Mouse (Mus musculus) midbrain, embryonic 12.5 days (tissue): ENCODE data around the gene Cib4. TPM values are rescaled to one million over a fixed set of nuclear protein-coding genes. Genes with fewer than 3 reads are reported as not detected.

Source experiments
- ATAC-seq: fragments of 200-750 bp; cut with Nextera tagmentation; 2 replicates; pipeline ENCODE4 v1.8.0; 2017; ENCODE audit warnings: low read depth, moderate TSS enrichment, moderate library complexity; ENCODE audit not compliant: low FRiP score
- H3K27ac ChIP-seq: fragments of 300-500 bp; sonication (generic); replicated peaks from 2 replicates; pipeline ENCODE4 v1.5.1; 2016; ENCODE audit warnings: mild to moderate bottlenecking
- H3K27me3 ChIP-seq: fragments of 300-500 bp; sonication (generic); 2 replicates; pipeline ENCODE4 v1.6.1; 2016; ENCODE audit warnings: mild to moderate bottlenecking
- H3K36me3 ChIP-seq: fragments of 300-500 bp; sonication (generic); 2 replicates; pipeline ENCODE4 v1.6.1; 2016
- H3K4me1 ChIP-seq: fragments of 300-500 bp; sonication (generic); 2 replicates; pipeline ENCODE4 v1.6.1; 2016
- H3K4me2 ChIP-seq: fragments of 300-500 bp; sonication (generic); replicated peaks from 2 replicates; pipeline ENCODE4 v1.6.1; 2016; ENCODE audit warnings: mild to moderate bottlenecking, moderate library complexity
- H3K4me3 ChIP-seq: fragments of 300-500 bp; sonication (generic); 2 replicates; pipeline ENCODE4 v1.5.1; 2016; ENCODE audit warnings: mild to moderate bottlenecking
- H3K9ac ChIP-seq: fragments of 300-500 bp; sonication (generic); replicated peaks from 2 replicates; pipeline ENCODE4 v1.6.1; 2016; ENCODE audit warnings: mild to moderate bottlenecking, moderate library complexity
- H3K9me3 ChIP-seq: fragments of 300-500 bp; sonication (generic); 2 replicates; pipeline ENCODE4 v1.6.1; 2016; ENCODE audit warnings: mild to moderate bottlenecking
- WGBS: fragments of 180-500 bp; shearing (Covaris S2); methylation state at CpG from one replicate; pipeline ENCODE4 v1.1.7; 2016; 5-methylcytosine and 5-hydroxymethylcytosine counted together
- polyA plus RNA-seq: library from polyadenylated mRNA; unstranded; fragments of >200 nt; fragmentation: Nextera tagmentation; extraction: Ambion mirVana; gene quantifications from 2 replicates; pipeline ENCODE4 v1.2.1, GENCODE M21; 2016

Cib4 gene
- polyA plus RNA-seq, 1 experiment from 2014 or later = not detected

DNA sequence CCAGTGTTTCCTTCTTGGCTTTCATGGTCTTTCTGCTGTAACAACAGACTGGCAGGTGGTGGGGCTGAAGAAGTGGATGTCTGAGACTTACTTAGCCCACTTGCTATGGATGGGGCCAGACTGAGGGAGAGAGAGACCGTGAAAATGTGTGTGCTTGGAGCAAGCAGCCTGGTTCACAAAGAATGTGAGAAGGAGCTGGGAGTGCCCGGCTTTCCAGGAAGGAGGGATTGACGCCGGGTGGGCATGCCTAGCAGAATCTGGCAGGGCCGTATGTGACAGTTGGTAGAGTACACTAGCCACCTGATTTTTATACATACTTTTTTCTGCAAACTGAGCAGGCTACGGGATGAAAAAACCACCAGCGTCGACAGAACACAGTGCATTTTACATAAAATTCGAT is 79.3 kb downstream of the Cib4 start:
- Histone ChIP-seq H3K27ac (no peak overlapping the region), H3K4me2 (peak overlapping the region; percentile 55), H3K4me1 (peaks cover 22% of the 10 kb centered on the region), H3K36me3 (no peaks in the 10 kb centered on the region), H3K4me3 (peak overlapping the region; percentile 38), H3K9me3 (no peaks in the 10 kb centered on the region), H3K9ac (peak overlapping the region; percentile 37; the same call in 1 of the 2 replicates), H3K27me3 (peaks cover 42% of the 10 kb centered on the region)
- ATAC-seq = no peak
- WGBS = 36% methylated on average over 9 of the region's 9 CpGs

DNA sequence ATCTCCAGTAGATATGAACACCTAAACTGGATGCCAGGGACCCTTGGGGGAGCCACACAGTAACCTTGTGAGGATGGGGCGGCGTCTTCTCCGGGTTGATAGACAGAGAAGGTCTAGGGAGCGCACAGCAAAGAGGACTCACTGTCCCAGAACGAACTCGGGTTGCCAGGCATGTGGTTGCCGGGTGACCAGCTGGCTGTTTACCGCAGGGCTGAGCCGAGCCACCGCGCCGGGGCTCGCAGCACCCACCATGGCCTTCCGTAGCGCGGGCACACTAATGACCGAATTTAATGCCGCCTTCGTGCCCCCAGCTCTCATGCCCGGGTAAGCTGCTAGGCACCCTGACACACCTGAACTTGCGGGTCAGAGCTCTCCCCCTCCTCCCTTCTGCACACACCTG is 79.8 kb downstream of the Cib4 start, which contains the start of gene 1700001C02Rik:
Gene 1700001C02Rik (plus strand): TSS at position 187 of the 400 bp plus-strand sequence.
- Histone ChIP-seq H3K36me3 (no peaks in the 10 kb centered on the region), H3K4me1 (peaks cover 22% of the 10 kb centered on the region), H3K27ac (no peak within 1 kb of the TSS), H3K4me3 (peak within 1 kb of the TSS; percentile 38), H3K9ac (peak within 1 kb of the TSS; percentile 37; the same call in 1 of the 2 replicates), H3K9me3 (no peaks in the 10 kb centered on the region), H3K27me3 (peaks cover 43% of the 10 kb centered on the region), H3K4me2 (peak within 1 kb of the TSS; percentile 55)
- WGBS = 10% methylated on average over 21 of the region's 21 CpGs
- ATAC-seq = no peak

DNA sequence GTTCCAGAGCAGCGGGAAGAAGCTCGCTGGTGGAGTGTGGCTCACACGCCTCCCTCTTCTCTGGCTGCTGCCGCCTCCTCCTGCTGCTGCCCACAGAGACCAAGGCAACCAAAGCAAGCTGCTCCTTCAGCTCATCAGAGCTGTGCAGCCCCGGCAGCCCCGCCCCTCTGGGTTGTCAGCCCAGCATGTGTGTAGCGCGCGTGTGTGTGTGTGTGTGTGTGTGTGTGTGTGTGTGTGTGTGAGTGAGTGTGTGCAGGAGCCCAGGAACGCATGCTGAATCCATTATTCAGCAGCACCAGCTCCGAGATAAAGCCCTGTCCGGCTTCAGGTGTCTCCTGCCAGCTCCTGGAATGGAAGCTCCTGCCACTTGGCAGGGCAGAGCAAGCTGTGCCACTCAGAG is 83.8 kb downstream of the Cib4 start, which contains the start of gene Otof:
Gene Otof (minus strand): TSS at position 112 of the 400 bp plus-strand sequence.
- ATAC-seq = peak; percentile 63; the same call in 1 of the 2 replicates
- no peak within 1 kb of the TSS for H3K27ac ChIP-seq
- peaks cover 41% of the 10 kb centered on the region for H3K27me3 ChIP-seq
- WGBS = 30% methylated on average over 11 of the region's 12 CpGs
- peak within 1 kb of the TSS; percentile 19 for H3K4me2 ChIP-seq
- H3K36me3 ChIP-seq = no peaks in the 10 kb centered on the region
- peaks cover 19% of the 10 kb centered on the region for H3K4me1 ChIP-seq
- no peaks in the 10 kb centered on the region for H3K9me3 ChIP-seq
- peak within 1 kb of the TSS; percentile 31; the same call in 1 of the 2 replicates for H3K9ac ChIP-seq
- no peak within 1 kb of the TSS for H3K4me3 ChIP-seq

DNA sequence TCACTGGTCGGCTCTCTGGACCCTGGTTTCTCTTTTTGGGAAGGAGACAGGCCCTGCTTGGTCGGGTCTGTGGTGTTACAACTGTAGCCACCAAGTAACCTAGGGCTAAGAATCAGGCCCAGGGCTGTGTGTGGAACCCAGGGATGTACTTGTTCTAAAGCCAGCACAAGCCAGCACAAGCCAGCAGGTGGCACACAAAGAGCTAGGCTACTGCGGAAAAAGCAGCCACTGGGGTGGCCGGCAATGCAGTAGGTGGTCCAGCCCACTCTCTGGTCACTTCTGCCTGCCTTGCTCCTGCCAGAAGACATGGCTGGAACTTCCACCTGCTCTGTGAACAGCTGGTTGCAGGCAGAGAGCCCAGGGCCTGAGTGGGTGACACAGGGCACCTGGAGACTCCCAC is 85.5 kb downstream of the Cib4 start:
- H3K4me2 ChIP-seq = no peak overlapping the region
- no peak overlapping the region for H3K4me3 ChIP-seq
- H3K4me1 ChIP-seq = peaks cover 8% of the 10 kb centered on the region; the same call in 1 of the 2 replicates
- 44% methylated on average over 4 of the region's 4 CpGs for WGBS
- ATAC-seq = no peak
- no peak overlapping the region for H3K9ac ChIP-seq
- H3K9me3 ChIP-seq = no peaks in the 10 kb centered on the region
- H3K27me3 ChIP-seq = peaks cover 27% of the 10 kb centered on the region
- no peaks in the 10 kb centered on the region for H3K36me3 ChIP-seq
- H3K27ac ChIP-seq = no peak overlapping the region

DNA sequence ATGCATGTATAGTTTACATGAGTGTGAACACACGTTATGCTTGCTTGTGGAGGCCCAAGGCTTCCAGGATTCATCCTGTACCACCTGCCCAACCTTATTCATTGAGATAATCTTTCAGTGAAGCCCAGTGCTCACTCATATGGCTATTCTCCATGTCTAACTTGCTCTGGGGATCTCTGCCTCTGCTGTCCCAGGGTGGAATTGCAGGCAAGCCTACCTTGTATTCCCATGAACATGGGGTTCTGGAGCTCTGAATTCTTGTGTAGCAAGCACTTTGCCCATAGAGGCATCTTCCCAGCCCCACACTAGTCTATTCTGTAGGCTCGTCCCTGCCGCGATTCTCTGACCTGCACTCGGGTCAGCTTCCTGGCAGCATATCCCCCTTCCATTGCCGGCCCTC is 89.6 kb downstream of the Cib4 start:
- no peak overlapping the region for H3K4me3 ChIP-seq

DNA sequence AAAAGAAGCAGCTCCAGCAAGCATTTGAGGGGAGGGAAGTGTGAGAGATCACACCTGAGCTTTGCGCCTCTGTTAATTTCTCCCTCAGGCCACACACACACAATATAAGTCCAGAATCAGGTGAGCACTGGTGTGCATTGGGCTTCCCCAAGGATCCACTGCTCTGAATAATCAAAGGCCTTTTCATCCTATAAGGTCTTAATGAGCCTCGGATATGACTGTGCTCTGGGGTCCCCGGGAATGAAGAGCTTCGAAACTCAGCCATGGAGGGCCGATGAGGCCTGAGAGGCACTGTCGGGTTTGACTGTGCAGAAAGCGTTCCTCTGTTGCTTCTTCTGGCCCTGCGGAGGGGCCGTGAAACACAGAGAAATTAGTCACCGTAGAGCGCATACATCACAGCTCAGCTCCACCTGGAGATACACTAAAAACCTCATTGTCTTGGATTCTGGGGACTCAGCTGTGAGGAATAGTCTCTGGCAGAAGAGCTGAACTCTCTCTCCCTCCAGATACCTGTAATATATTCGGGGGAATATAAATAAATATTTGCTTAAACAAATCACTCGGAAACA is 101.2 kb downstream of the Cib4 start:
- WGBS = 82% methylated on average over 13 of the region's 13 CpGs
- Histone ChIP-seq H3K9me3 (no peaks in the 10 kb centered on the region), H3K9ac (no peak overlapping the region), H3K36me3 (no peaks in the 10 kb centered on the region), H3K4me1 (no peaks in the 10 kb centered on the region), H3K27me3 (0 out of 2 replicates have a peak, but pooled peaks cover 3% of the 10 kb centered on the region), H3K4me3 (no peak overlapping the region), H3K27ac (no peak overlapping the region), H3K4me2 (no peak overlapping the region)
- no peak for ATAC-seq

More for the DNA sequence above, 89.6 kb downstream of the Cib4 start:
- H3K9ac ChIP-seq = no peak overlapping the region
- no peaks in the 10 kb centered on the region for H3K36me3 ChIP-seq
- H3K27me3 ChIP-seq = peaks cover 10% of the 10 kb centered on the region; the same call in 1 of the 2 replicates
- H3K27ac ChIP-seq = no peak overlapping the region
- WGBS = 55% methylated on average over 6 of the region's 6 CpGs
- H3K9me3 ChIP-seq = no peaks in the 10 kb centered on the region
- no peak overlapping the region for H3K4me2 ChIP-seq
- no peaks in the 10 kb centered on the region for H3K4me1 ChIP-seq
- no peak for ATAC-seq

DNA sequence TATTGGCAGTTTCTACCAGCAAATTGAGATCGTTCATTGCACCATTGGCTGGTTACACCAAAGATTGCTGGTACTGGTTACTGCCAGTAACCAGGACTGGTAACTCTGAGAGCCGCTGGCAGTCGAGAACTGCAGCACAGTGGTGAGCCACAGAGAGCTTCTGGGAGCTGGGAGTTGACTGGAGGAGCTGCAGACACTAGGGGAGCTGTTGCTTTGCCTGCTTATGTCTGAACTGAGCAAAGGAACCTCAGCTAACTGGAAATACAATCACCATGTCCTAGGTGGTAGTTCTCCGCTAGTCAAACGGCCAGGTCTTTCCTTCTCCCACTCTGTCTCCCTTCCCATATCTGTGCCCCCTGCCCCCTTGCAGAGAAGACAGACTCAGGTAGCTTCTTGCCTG is 103.4 kb downstream of the Cib4 start:
- 61% methylated on average over 5 of the region's 5 CpGs for WGBS
- Histone ChIP-seq H3K27me3 (no peaks in the 10 kb centered on the region), H3K9ac (no peak overlapping the region), H3K27ac (no peak overlapping the region), H3K4me1 (no peaks in the 10 kb centered on the region), H3K9me3 (no peaks in the 10 kb centered on the region), H3K4me3 (no peak overlapping the region), H3K4me2 (no peak overlapping the region), H3K36me3 (no peaks in the 10 kb centered on the region)
- ATAC-seq = no peak

DNA sequence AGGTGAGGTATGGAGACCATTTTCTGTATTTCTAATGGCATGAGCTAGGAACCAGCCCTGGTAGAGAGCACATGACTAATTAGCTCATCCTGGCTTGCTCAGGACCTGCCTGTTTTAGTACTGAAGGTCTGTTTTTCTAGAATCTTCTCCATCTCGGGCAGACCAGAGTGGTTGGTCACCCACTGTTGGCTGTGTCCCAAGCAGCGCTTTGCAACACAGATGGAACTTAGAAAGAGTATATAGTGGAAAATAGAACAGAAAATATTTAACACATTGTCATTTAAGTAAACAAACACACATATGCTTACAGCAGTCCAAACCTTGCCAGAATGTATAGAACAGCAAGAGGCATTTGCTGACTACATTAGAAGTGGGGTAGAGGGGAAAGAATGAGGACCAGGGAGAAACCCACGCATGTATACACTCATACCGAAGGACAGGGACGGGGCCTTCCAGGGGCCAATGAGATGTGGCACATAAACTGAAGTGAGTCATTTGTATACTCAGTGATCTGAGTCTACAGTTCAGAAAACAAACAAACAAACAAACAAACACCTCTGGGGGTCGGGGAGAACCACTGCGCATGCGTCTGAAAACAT is 105.2 kb downstream of the Cib4 start:
- 90% methylated on average over 8 of the region's 8 CpGs for WGBS
- no peaks in the 10 kb centered on the region for H3K27me3 ChIP-seq
- no peak overlapping the region for H3K27ac ChIP-seq
- no peak overlapping the region for H3K4me3 ChIP-seq
- H3K4me2 ChIP-seq = no peak overlapping the region
- H3K9me3 ChIP-seq = no peaks in the 10 kb centered on the region
- no peaks in the 10 kb centered on the region for H3K4me1 ChIP-seq
- no peaks in the 10 kb centered on the region for H3K36me3 ChIP-seq
- no peak for ATAC-seq
- no peak overlapping the region for H3K9ac ChIP-seq

DNA sequence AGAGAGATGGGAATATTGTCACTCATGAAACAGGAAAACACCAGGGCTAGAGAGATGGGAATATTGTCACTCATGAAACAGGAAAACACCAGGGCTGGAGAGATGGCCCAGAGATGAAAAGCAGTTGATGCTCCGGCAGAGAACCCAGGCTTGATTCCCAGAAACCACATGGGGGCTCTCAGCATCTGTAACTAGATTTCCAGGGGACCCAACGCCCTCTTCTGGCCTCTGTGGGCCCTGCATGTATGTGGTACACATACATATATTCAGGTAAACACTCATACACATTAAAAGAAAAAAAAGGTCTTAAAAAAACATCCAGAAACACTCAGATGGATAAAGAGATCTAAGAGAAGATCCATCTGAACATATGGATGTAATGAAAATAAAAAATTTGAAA is 106.7 kb downstream of the Cib4 start:
- Histone ChIP-seq H3K27me3 (no peaks in the 10 kb centered on the region), H3K9me3 (no peaks in the 10 kb centered on the region), H3K4me2 (no peak overlapping the region), H3K36me3 (no peaks in the 10 kb centered on the region), H3K27ac (no peak overlapping the region), H3K4me3 (no peak overlapping the region), H3K9ac (no peak overlapping the region), H3K4me1 (no peaks in the 10 kb centered on the region)
- WGBS = 49% methylated on average over 2 of the region's 2 CpGs
- no peak for ATAC-seq

Other genes with a start within 250 kb of the Cib4 start
- 0.42 and 0.73 TPM in 2 replicates for gene Otof, start 83.9 kb downstream of the Cib4 start, polyA plus RNA-seq
- not detected in 2 replicates for gene 1700001C02Rik, start 79.8 kb downstream of the Cib4 start, polyA plus RNA-seq
- 0.82 and 1.3 TPM in 2 replicates for gene Kcnk3, start 42.3 kb upstream of the Cib4 start, polyA plus RNA-seq
- 25.4 and 29.1 TPM in 2 replicates for gene Slc35f6, start 102.1 kb upstream of the Cib4 start, polyA plus RNA-seq
- gene Cenpa, start 120.9 kb upstream of the Cib4 start, polyA plus RNA-seq = 268 and 290 TPM in 2 replicates
- 136 and 153 TPM in 2 replicates for gene Dpysl5, start 165.7 kb upstream of the Cib4 start, polyA plus RNA-seq